Mouse (Mus musculus) liver, adult 2 months (tissue): ENCODE data around the gene Enthd1.

Source experiments
- CTCF ChIP-seq: fragments of 200-500 bp; IDR thresholded peaks from 2 replicates; pipeline ENCODE4 v1.5.1; 2011; ENCODE audit warnings: low read depth, low read length, control low read depth
- POLR2A ChIP-seq: fragments of 200-500 bp; IDR thresholded peaks from 2 replicates; pipeline ENCODE4 v1.6.1; 2011; ENCODE audit warnings: low read length, control low read depth; ENCODE audit not compliant: insufficient read depth; ENCODE audit errors: extremely low read depth

GRCm38 (mm10) chr15:80566696-80567095 lies 1.7 kb upstream of the Enthd1 start:
- TF ChIP-seq POLR2A (no peak), CTCF (no peak)
